Mouse (Mus musculus) embryonic facial prominence, embryonic 11.5 days (tissue): ENCODE results near the gene Notch1. TPM values are rescaled to one million over a fixed set of nuclear protein-coding genes. Genes with fewer than 3 reads are reported as not detected.

Experiments
- ATAC-seq: fragments of 200-750 bp; cut with Nextera tagmentation; replicated peaks from 2 replicates; pipeline ENCODE4 v1.8.0; 2017; ENCODE audit warnings: low read depth; ENCODE audit not compliant: insufficient number of reproducible peaks, low FRiP score, low TSS enrichment
- DNase-seq: peaks from one replicate; pipeline ENCODE4 v3.0.0-alpha.2; 2015; ENCODE audit warnings: low spot score
- H3K27ac ChIP-seq: fragments of 300-500 bp; sonication (generic); replicated peaks from 2 replicates; pipeline ENCODE4 v1.5.1; 2014; ENCODE audit warnings: mild to moderate bottlenecking, low read depth, low read length, control low read depth
- H3K27me3 ChIP-seq: fragments of 300-500 bp; sonication (generic); 2 replicates; pipeline ENCODE4 v1.6.1; 2014; ENCODE audit warnings: mild to moderate bottlenecking, low read length, moderate library complexity, mixed read lengths; ENCODE audit not compliant: control insufficient read depth, insufficient read depth
- H3K36me3 ChIP-seq: fragments of 300-500 bp; sonication (generic); replicated peaks from 2 replicates; pipeline ENCODE4 v1.6.1; 2014; ENCODE audit warnings: low read depth, mild to moderate bottlenecking, low read length, moderate library complexity, mixed read lengths; ENCODE audit not compliant: control insufficient read depth, insufficient read depth
- H3K4me1 ChIP-seq: fragments of 300-500 bp; sonication (generic); 2 replicates; pipeline ENCODE4 v1.6.1; 2014; ENCODE audit warnings: low read length, mixed read lengths; ENCODE audit not compliant: control insufficient read depth, insufficient read depth
- H3K4me2 ChIP-seq: fragments of 300-500 bp; sonication (generic); 2 replicates; pipeline ENCODE4 v1.6.1; 2014; ENCODE audit warnings: low read depth, mild to moderate bottlenecking, control low read depth, low read length, moderate library complexity
- H3K4me3 ChIP-seq: fragments of 300-500 bp; sonication (generic); 2 replicates; pipeline ENCODE4 v1.5.1; 2014; ENCODE audit warnings: low read depth, low read length, control low read depth
- H3K9ac ChIP-seq: fragments of 300-500 bp; sonication (generic); replicated peaks from 2 replicates; pipeline ENCODE4 v1.6.1; 2014; ENCODE audit warnings: mild to moderate bottlenecking, control low read depth, low read length
- H3K9me3 ChIP-seq: fragments of 300-500 bp; sonication (generic); replicated peaks from 2 replicates; pipeline ENCODE4 v1.6.1; 2016; ENCODE audit warnings: mild to moderate bottlenecking, low read length, inconsistent platforms, mixed read lengths; ENCODE audit not compliant: control insufficient read depth
- WGBS: fragments of 180-500 bp; shearing (Covaris S2); extraction: QIAGEN DNeasy Blood & Tissue Kit; methylation state at CpG from one replicate; pipeline ENCODE4 v1.1.7; 2014; 5-methylcytosine and 5-hydroxymethylcytosine counted together
- polyA plus RNA-seq: library from polyadenylated mRNA; unstranded; fragments of >200 nt; fragmentation: Nextera tagmentation; extraction: Ambion mirVana; gene quantifications from 2 replicates; pipeline ENCODE4 v1.2.1, GENCODE M21; 2014

Gene Notch1
- polyA plus RNA-seq, 1 experiment from 2014 or later: 17.2 TPM

- no peaks in the 10 kb centered on the region for H3K9me3 ChIP-seq
- H3K27me3 ChIP-seq: no peaks in the 10 kb centered on the region
- peaks cover 7% of the 10 kb centered on the region; the same call in 1 of the 2 replicates for H3K36me3 ChIP-seq
- peak within 1 kb of the TSS; percentile 91 for H3K9ac ChIP-seq
- H3K27ac ChIP-seq: peak within 1 kb of the TSS; percentile 57
- peak within 1 kb of the TSS; percentile 92 for H3K4me2 ChIP-seq
- under 1% methylated on average over 57 of the region's 61 CpGs for WGBS
- H3K4me3 ChIP-seq: peak within 1 kb of the TSS; percentile 90
- H3K4me1 ChIP-seq: peaks cover 4% of the 10 kb centered on the region
- DNase-seq: peak; percentile 100
- ATAC-seq: peak; percentile 88
These were observed 71.4 kb downstream of the Notch1 start, which contains the start of gene Sec16a for GRCm38 (mm10) chr2:26444946-26445665. Gene Sec16a, minus strand, starts transcription at chr2:26445216.

DNA sequence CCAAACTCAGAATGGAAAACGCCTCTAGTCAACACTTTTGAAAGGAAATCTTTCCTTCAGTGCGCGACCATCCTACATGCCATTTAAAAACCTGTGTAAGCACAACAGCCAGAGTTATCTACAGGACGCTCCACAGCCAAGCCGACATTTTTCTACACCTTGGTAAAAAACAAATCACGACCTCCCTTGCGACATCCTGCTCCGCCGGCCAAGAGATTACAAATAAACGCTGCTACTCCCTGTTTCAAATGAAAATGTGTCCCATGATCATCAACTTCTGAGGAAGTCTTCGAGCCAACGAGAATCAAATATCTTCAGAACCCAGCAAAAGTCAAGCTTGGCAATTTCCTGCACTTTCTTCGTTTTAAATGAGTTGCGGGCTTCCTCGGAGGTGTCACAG is 72.1 kb downstream of the Notch1 start:
- H3K9ac ChIP-seq: peak overlapping the region; percentile 91
- peak overlapping the region; percentile 52; the same call in 1 of the 2 replicates for H3K27ac ChIP-seq
- H3K4me1 ChIP-seq: peaks cover 4% of the 10 kb centered on the region
- ATAC-seq: no peak
- H3K4me3 ChIP-seq: peak overlapping the region; percentile 90
- H3K27me3 ChIP-seq: no peaks in the 10 kb centered on the region
- no peak for DNase-seq
- H3K36me3 ChIP-seq: peaks cover 7% of the 10 kb centered on the region; the same call in 1 of the 2 replicates
- peak overlapping the region; percentile 63 for H3K4me2 ChIP-seq
- 2% methylated on average over 15 of the region's 15 CpGs for WGBS
- H3K9me3 ChIP-seq: no peaks in the 10 kb centered on the region

GRCm38 (mm10) chr2:26443876-26444275 is 72.6 kb downstream of the Notch1 start:
- H3K9me3 ChIP-seq: no peaks in the 10 kb centered on the region
- peak overlapping the region; percentile 90 for H3K4me3 ChIP-seq
- H3K36me3 ChIP-seq: peaks cover 7% of the 10 kb centered on the region; the same call in 1 of the 2 replicates
- no peaks in the 10 kb centered on the region for H3K27me3 ChIP-seq
- H3K9ac ChIP-seq: peak overlapping the region; percentile 91
- 55% methylated on average over 3 of the region's 3 CpGs for WGBS
- ATAC-seq (no peak), DNase-seq (no peak)
- peaks cover 4% of the 10 kb centered on the region for H3K4me1 ChIP-seq
- no peak overlapping the region for H3K27ac ChIP-seq
- H3K4me2 ChIP-seq: peak overlapping the region; percentile 63

DNA sequence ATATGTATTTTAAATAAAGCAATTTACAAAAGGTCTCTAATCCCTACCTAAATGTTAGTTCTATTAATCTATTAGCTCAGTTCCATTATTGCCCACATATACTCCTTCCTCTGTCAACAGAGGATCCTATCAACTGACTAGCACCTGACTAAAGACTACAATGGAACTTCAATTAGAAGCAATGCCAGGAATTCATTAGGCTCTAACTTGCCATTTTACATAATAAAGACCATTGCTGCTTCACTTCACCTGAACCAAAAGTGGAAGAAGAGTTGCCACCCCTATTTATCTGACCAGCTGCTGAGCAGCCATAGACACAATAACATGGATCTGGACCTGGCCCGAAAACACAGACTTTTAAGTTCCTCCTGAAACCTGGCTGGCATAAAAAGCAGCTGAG is 73.6 kb downstream of the Notch1 start:
- DNase-seq: no peak
- H3K36me3 ChIP-seq: peaks cover 7% of the 10 kb centered on the region; the same call in 1 of the 2 replicates
- H3K27me3 ChIP-seq: no peaks in the 10 kb centered on the region
- H3K9me3 ChIP-seq: no peaks in the 10 kb centered on the region
- H3K4me2 ChIP-seq: no peak overlapping the region
- H3K9ac ChIP-seq: no peak overlapping the region
- 88% methylated on average over 1 of the region's 1 CpGs for WGBS
- no peak for ATAC-seq
- H3K27ac ChIP-seq: no peak overlapping the region
- peaks cover 4% of the 10 kb centered on the region for H3K4me1 ChIP-seq
- H3K4me3 ChIP-seq: no peak overlapping the region

- Histone ChIP-seq H3K9me3 (no peaks in the 10 kb centered on the region), H3K27ac (no peak overlapping the region), H3K27me3 (no peaks in the 10 kb centered on the region), H3K36me3 (peaks cover 7% of the 10 kb centered on the region; the same call in 1 of the 2 replicates), H3K4me3 (no peak overlapping the region), H3K9ac (no peak overlapping the region), H3K4me2 (no peak overlapping the region), H3K4me1 (peaks cover 4% of the 10 kb centered on the region)
- DNase-seq (no peak), ATAC-seq (no peak)
- WGBS: 78% methylated on average over 5 of the region's 5 CpGs
These were observed 74.8 kb downstream of the Notch1 start for GRCm38 (mm10) chr2:26441688-26442087.

DNA sequence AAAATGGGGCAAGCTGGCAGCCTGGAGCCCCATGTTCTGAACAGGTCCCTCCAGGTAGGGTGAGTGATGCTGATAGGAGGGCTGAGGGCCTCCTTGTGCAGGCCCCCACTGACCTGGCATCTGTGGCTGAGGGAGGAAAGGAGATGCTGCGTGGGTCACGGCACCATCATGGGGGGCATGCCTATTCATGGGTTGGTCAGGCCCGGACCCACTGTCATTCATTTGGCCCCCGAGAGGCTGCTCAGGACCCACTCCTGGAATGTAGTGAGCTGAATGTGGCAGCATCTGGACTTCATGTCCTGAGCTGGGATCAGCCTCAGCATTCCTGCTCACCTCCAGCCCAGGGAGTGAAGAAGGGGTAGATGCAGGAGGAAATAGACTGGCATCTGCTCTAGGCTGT is 75.2 kb downstream of the Notch1 start:
- Histone ChIP-seq H3K27ac (no peak overlapping the region), H3K36me3 (peaks cover 7% of the 10 kb centered on the region; the same call in 1 of the 2 replicates), H3K27me3 (no peaks in the 10 kb centered on the region), H3K9me3 (no peaks in the 10 kb centered on the region), H3K4me3 (no peak overlapping the region), H3K9ac (no peak overlapping the region), H3K4me2 (no peak overlapping the region), H3K4me1 (peaks cover 4% of the 10 kb centered on the region)
- DNase-seq: no peak
- 91% methylated on average over 4 of the region's 4 CpGs for WGBS
- ATAC-seq: no peak

DNA sequence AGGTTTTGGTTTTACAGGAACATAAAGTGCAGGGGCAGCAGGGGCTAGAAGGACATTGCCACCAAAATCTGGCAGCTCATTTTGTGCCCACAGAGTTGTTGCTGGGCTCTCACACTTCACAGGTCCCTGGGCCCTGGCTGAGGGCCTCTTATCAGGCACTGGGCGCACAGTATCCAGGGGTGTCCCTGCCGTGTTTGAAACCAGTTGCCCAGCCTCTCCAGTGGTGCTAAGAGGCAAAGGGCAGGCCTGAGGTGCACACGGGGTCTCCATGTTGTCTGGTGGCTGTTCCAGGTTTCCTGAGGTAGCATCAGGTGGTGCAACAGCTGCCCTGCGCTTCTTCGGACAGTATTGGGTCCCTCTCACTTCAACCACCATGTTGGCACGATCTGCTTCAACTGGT is 76.8 kb downstream of the Notch1 start:
- Histone ChIP-seq H3K27ac (no peak overlapping the region), H3K36me3 (peaks cover 15% of the 10 kb centered on the region), H3K9ac (no peak overlapping the region), H3K4me3 (no peak overlapping the region), H3K4me1 (peaks cover 4% of the 10 kb centered on the region), H3K27me3 (no peaks in the 10 kb centered on the region), H3K9me3 (no peaks in the 10 kb centered on the region), H3K4me2 (no peak overlapping the region)
- ATAC-seq (no peak), DNase-seq (no peak)
- 91% methylated on average over 6 of the region's 6 CpGs for WGBS

DNA sequence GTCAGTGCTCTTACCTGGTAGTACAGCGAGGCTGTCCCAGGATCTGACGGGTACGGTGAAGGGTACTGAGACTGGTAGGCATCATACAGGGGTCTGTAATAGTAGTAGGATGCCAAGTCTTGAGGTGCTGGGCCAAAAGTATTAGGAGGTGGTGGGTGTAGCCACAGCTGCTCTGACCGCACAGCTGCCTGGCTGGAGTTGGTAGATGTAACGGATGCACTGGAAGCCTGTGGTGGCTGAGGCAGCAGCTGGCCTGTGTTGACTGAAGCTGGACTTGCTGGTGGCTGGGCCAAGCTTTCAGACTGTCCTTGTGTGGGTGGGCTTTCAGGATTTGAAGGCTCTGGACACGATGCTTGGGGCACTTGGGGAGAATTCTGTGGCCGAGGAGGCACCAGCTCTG is 78.1 kb downstream of the Notch1 start:
- no peaks in the 10 kb centered on the region for H3K4me1 ChIP-seq
- DNase-seq: no peak
- H3K27me3 ChIP-seq: no peaks in the 10 kb centered on the region
- H3K4me3 ChIP-seq: no peak overlapping the region
- no peaks in the 10 kb centered on the region for H3K9me3 ChIP-seq
- H3K4me2 ChIP-seq: no peak overlapping the region
- 90% methylated on average over 7 of the region's 7 CpGs for WGBS
- peaks cover 16% of the 10 kb centered on the region for H3K36me3 ChIP-seq
- no peak overlapping the region for H3K27ac ChIP-seq
- H3K9ac ChIP-seq: no peak overlapping the region
- no peak for ATAC-seq
